Mouse (Mus musculus): ENCODE data around the gene Irf6. TPM values are rescaled to one million over a fixed set of nuclear protein-coding genes. Genes with fewer than 3 reads are reported as not detected.

Gene Irf6
- total RNA-seq, 1 experiment, result 3.6 TPM

DNA sequence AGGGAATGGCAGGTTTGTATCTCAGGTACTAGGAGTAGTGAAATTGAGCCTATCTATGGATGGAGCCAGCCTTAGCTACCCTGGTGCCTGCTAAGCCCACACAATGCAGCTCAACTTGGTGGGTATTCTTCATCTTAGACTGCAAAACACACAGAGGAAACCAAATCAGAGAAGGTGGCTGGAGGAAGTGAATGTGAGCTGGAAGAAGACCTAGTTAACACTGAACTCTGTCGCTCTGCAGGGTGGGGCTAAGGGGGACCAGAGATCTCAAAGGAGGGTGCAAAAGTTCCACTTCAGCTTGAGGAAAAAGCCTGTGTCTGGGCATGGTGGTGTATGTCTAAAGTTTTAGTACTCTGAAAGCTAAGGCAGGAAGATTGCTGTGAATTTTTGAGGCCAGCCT, 6.7 kb downstream of the Irf6 start:
- Histone ChIP-seq H3K4me1 (ENCODE audit: control insufficient read depth in 2 of 2, insufficient read depth in 2 of 2, low read length in 2 of 2, poor library complexity in 1 of 2) (peaks cover 0 to 3% of the 10 kb centered on the region in 2 experiments; a peak in 2 of 4 replicates), H3K4me3 (ENCODE audit: insufficient read depth in 1 of 2, low read depth in 1 of 2, low read length in 2 of 2, poor library complexity in 1 of 2, severe bottlenecking in 1 of 2) (no peak overlapping the region), H3K9me3 (ENCODE audit: control insufficient read depth, insufficient read depth, low read depth, low read length) (no peaks in the 10 kb centered on the region), H3K9ac (ENCODE audit: insufficient read depth, low read depth, low read length, poor library complexity, severe bottlenecking) (no peak overlapping the region), H3K27ac (ENCODE audit: insufficient read depth, low read depth, low read length, poor library complexity, severe bottlenecking) (no peak overlapping the region), H3K36me3 (ENCODE audit: control insufficient read depth, insufficient read depth, low read length, poor library complexity, severe bottlenecking) (no peaks in the 10 kb centered on the region)
- DNase-seq (ENCODE audit: low read depth, low spot score), result no peak
- in situ Hi-C loops (cut with MboI; ENCODE audit: low sequenced_read_pairs in 2 of 2, unreplicated experiment in 2 of 2), result no loop called here
- TF ChIP-seq MAFK (IDR thresholded peaks at IDR 0.05; ENCODE audit: insufficient read depth, low read depth, low read length) (no peak), ZNF384 (IDR thresholded peaks at IDR 0.05; ENCODE audit: low read depth, low read length) (no peak), ZC3H11A (IDR thresholded peaks at IDR 0.05; ENCODE audit: borderline replicate concordance, low read depth, low read length) (no peak), CHD2 (IDR thresholded peaks at IDR 0.05; ENCODE audit: low read depth, low read length) (no peak), HCFC1 (IDR thresholded peaks at IDR 0.05; ENCODE audit: borderline replicate concordance, insufficient read depth, low read length) (no peak)

DNA sequence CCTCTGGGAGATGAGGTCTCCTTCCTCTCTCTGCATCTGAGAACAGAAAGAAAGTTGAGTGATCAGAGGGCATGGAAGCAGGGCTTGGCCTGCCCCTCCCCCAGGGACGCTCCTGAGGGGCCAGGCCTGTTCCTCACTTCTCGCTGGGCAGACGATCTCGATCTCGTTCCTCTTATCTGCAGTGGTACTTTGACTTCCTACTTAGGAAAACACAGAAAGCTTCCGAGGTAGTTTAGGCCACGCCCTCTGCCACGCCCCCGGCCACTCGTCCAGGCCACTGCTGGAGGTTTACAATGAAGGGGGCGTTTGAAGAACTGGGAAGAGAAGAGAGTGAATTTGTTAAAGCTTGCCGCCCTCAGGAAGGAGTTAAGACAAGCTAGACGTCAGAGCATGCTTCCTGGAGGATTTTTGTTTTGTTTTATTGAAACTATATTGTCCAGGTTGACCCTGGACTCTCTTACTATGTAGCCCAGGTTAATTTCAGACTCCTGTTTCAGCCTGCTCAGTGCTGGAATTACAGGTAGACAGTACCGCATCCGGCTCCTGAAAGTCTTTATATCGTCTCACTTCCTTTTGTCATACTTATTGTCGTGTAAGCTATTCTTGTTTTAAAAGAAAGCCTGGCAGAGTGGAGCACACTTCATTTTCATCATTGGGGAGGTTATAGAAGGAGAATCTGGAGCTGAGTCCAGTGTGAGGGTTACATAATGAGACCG, 7.6 kb downstream of the Irf6 start:
- peak; percentile 69 for DNase-seq (ENCODE audit: low read depth, low spot score)
- no peak overlapping the region for H3K4me3 ChIP-seq (ENCODE audit: insufficient read depth in 1 of 2, low read depth in 1 of 2, low read length in 2 of 2, poor library complexity in 1 of 2, severe bottlenecking in 1 of 2)
- TF ChIP-seq ZC3H11A (IDR thresholded peaks at IDR 0.05; ENCODE audit: borderline replicate concordance, low read depth, low read length), result no peak
- TF ChIP-seq ZNF384 (IDR thresholded peaks at IDR 0.05; ENCODE audit: low read depth, low read length), result no peak
- no peak for TF ChIP-seq MAFK (IDR thresholded peaks at IDR 0.05; ENCODE audit: insufficient read depth, low read depth, low read length)
- no peak for TF ChIP-seq HCFC1 (IDR thresholded peaks at IDR 0.05; ENCODE audit: borderline replicate concordance, insufficient read depth, low read length)
- TF ChIP-seq CHD2 (IDR thresholded peaks at IDR 0.05; ENCODE audit: low read depth, low read length), result no peak
- peaks cover 0 to 3% of the 10 kb centered on the region in 2 experiments; a peak in 2 of 4 replicates for H3K4me1 ChIP-seq (ENCODE audit: control insufficient read depth in 2 of 2, insufficient read depth in 2 of 2, low read length in 2 of 2, poor library complexity in 1 of 2)
- H3K9me3 ChIP-seq (ENCODE audit: control insufficient read depth, insufficient read depth, low read depth, low read length), result no peaks in the 10 kb centered on the region
- H3K9ac ChIP-seq (ENCODE audit: insufficient read depth, low read depth, low read length, poor library complexity, severe bottlenecking), result no peak overlapping the region
- H3K27ac ChIP-seq (ENCODE audit: insufficient read depth, low read depth, low read length, poor library complexity, severe bottlenecking), result no peak overlapping the region
- in situ Hi-C loops (cut with MboI; ENCODE audit: low sequenced_read_pairs in 2 of 2, unreplicated experiment in 2 of 2), result no loop called here
- no peaks in the 10 kb centered on the region for H3K36me3 ChIP-seq (ENCODE audit: control insufficient read depth, insufficient read depth, low read length, poor library complexity, severe bottlenecking)

DNA sequence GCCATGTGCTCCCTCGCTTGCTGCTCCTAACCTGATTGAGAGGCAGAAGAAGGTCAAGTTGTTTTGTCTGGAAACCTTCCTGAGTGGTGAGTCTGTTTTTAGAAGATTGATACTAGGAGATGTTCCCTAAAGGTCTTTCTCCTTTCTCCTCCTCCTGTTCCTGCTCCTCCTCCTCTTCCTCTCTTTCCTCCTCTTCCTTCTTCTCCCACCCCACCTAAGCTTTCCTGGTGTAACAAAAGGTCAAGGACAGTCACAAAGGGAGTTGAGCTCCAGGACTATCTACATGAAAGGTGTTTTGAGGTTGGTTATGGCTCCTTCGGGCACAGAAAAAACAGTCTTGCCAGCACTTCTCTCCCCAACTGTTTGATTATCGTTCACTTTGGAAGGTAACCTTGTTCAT, 14.8 kb downstream of the Irf6 start, which contains the start of gene A130010J15Rik:
Gene A130010J15Rik (plus strand): TSS at position 301 of the 400 bp plus-strand sequence.
- H3K4me1 ChIP-seq (ENCODE audit: control insufficient read depth in 2 of 2, insufficient read depth in 2 of 2, low read length in 2 of 2, poor library complexity in 1 of 2), result no peaks in the 10 kb centered on the region
- H3K9me3 ChIP-seq (ENCODE audit: control insufficient read depth, insufficient read depth, low read depth, low read length), result no peaks in the 10 kb centered on the region
- H3K36me3 ChIP-seq (ENCODE audit: control insufficient read depth, insufficient read depth, low read length, poor library complexity, severe bottlenecking), result no peaks in the 10 kb centered on the region
- DNase-seq (ENCODE audit: low read depth, low spot score), result no peak
- in situ Hi-C loops (cut with MboI; ENCODE audit: low sequenced_read_pairs in 2 of 2, unreplicated experiment in 2 of 2), result no loop called here
- H3K9ac ChIP-seq (ENCODE audit: insufficient read depth, low read depth, low read length, poor library complexity, severe bottlenecking), result no peak within 1 kb of the TSS
- H3K27ac ChIP-seq (ENCODE audit: insufficient read depth, low read depth, low read length, poor library complexity, severe bottlenecking), result no peak within 1 kb of the TSS
- no peak within 1 kb of the TSS for H3K4me3 ChIP-seq (ENCODE audit: insufficient read depth in 1 of 2, low read depth in 1 of 2, low read length in 2 of 2, poor library complexity in 1 of 2, severe bottlenecking in 1 of 2)
- TF ChIP-seq HCFC1 (IDR thresholded peaks at IDR 0.05; ENCODE audit: borderline replicate concordance, insufficient read depth, low read length) (no peak), CHD2 (IDR thresholded peaks at IDR 0.05; ENCODE audit: low read depth, low read length) (no peak), ZNF384 (IDR thresholded peaks at IDR 0.05; ENCODE audit: low read depth, low read length) (no peak), MAFK (IDR thresholded peaks at IDR 0.05; ENCODE audit: insufficient read depth, low read depth, low read length) (no peak), ZC3H11A (IDR thresholded peaks at IDR 0.05; ENCODE audit: borderline replicate concordance, low read depth, low read length) (no peak)

DNA sequence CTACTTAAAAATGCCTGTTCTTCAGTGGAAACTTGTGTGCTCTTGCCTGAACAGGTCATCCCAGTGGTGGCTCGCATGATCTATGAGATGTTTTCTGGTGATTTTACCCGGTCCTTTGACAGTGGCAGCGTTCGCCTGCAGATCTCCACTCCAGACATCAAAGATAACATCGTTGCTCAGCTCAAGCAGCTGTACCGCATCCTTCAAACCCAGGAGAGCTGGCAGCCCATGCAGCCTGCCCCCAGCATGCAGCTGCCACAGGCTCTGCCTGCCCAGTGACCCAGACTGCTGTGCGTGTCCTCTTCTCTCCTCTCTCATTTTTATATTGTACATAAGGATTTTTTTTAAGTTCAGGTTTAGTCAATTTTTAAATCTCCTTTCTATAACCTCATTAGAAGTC, 16.3 kb downstream of the Irf6 start:
- H3K9ac ChIP-seq (ENCODE audit: insufficient read depth, low read depth, low read length, poor library complexity, severe bottlenecking), result no peak overlapping the region
- H3K4me3 ChIP-seq (ENCODE audit: insufficient read depth in 1 of 2, low read depth in 1 of 2, low read length in 2 of 2, poor library complexity in 1 of 2, severe bottlenecking in 1 of 2), result no peak overlapping the region
- peaks cover 0 to 2% of the 10 kb centered on the region in 2 experiments; a peak in 1 of 4 replicates for H3K4me1 ChIP-seq (ENCODE audit: control insufficient read depth in 2 of 2, insufficient read depth in 2 of 2, low read length in 2 of 2, poor library complexity in 1 of 2)
- TF ChIP-seq CHD2 (IDR thresholded peaks at IDR 0.05; ENCODE audit: low read depth, low read length), result no peak
- no peak for TF ChIP-seq ZNF384 (IDR thresholded peaks at IDR 0.05; ENCODE audit: low read depth, low read length)
- no peak for TF ChIP-seq MAFK (IDR thresholded peaks at IDR 0.05; ENCODE audit: insufficient read depth, low read depth, low read length)
- TF ChIP-seq ZC3H11A (IDR thresholded peaks at IDR 0.05; ENCODE audit: borderline replicate concordance, low read depth, low read length), result no peak
- TF ChIP-seq HCFC1 (IDR thresholded peaks at IDR 0.05; ENCODE audit: borderline replicate concordance, insufficient read depth, low read length), result no peak
- in situ Hi-C loops (cut with MboI; ENCODE audit: low sequenced_read_pairs in 2 of 2, unreplicated experiment in 2 of 2), result no loop called here
- H3K27ac ChIP-seq (ENCODE audit: insufficient read depth, low read depth, low read length, poor library complexity, severe bottlenecking), result no peak overlapping the region
- H3K9me3 ChIP-seq (ENCODE audit: control insufficient read depth, insufficient read depth, low read depth, low read length), result no peaks in the 10 kb centered on the region
- H3K36me3 ChIP-seq (ENCODE audit: control insufficient read depth, insufficient read depth, low read length, poor library complexity, severe bottlenecking), result no peaks in the 10 kb centered on the region
- no peak for DNase-seq (ENCODE audit: low read depth, low spot score)

All from ES-E14 (cell line).